Mouse (Mus musculus): Measurements from ENCODE around the gene Psmb10. TPM values are rescaled to one million over a fixed set of nuclear protein-coding genes. Genes with fewer than 3 reads are reported as not detected.
A peak's percentile ranks its signal among the peaks of the same experiment; 100 is the strongest.

Psmb10 gene
- total and polyA plus RNA-seq, 3 experiments, result 136 to 228 (median 227) TPM

- TF ChIP-seq ZMIZ1 (IDR thresholded peaks at IDR 0.05; ENCODE audit: low read depth, low read length), result peak; percentile 40; the same call in 1 of the 2 replicates
- TF ChIP-seq JUND (conservative IDR thresholded peaks at IDR 0.05; ENCODE audit: low read depth, low read length), result no peak
- 0 out of 2 replicates have a peak, but pooled peaks have one; percentile 39 for TF ChIP-seq TBP (conservative IDR thresholded peaks at IDR 0.05; ENCODE audit: low read depth, low read length)
- TF ChIP-seq ETS1 (conservative IDR thresholded peaks at IDR 0.05; ENCODE audit: low read depth, low read length), result peak; percentile 58; the same call in 1 of the 2 replicates
- TF ChIP-seq HCFC1 (IDR thresholded peaks at IDR 0.05; ENCODE audit: low read depth, low read length), result no peak; the same call in 1 of the 2 replicates
- no peak for TF ChIP-seq ZC3H11A (IDR thresholded peaks at IDR 0.05; ENCODE audit: low read depth, low read length)
- no peak for TF ChIP-seq PAX5 (IDR thresholded peaks at IDR 0.05; ENCODE audit: low read length)
- peak; percentile 64 for TF ChIP-seq EP300 (IDR thresholded peaks at IDR 0.05; ENCODE audit: low read length)
- TF ChIP-seq GABPA (IDR thresholded peaks at IDR 0.05; ENCODE audit: insufficient replicate concordance, low read depth, low read length), result no peak
- peak; percentile 55; the same call in 1 of the 2 replicates for TF ChIP-seq ELF1 (IDR thresholded peaks at IDR 0.05; ENCODE audit: low read depth, low read length)
- TF ChIP-seq IRF4 (IDR thresholded peaks at IDR 0.05; ENCODE audit: low read depth, low read length), result peak; percentile 85
- TF ChIP-seq NRF1 (IDR thresholded peaks at IDR 0.05; ENCODE audit: low read depth, low read length), result no peak
- TF ChIP-seq TCF12 (IDR thresholded peaks at IDR 0.05; ENCODE audit: low read depth, low read length), result peak; percentile 62
- TF ChIP-seq RAD21 (IDR thresholded peaks at IDR 0.05; ENCODE audit: low read depth, low read length), result no peak
- TF ChIP-seq MXI1 (IDR thresholded peaks at IDR 0.05; ENCODE audit: low read depth, low read length), result no peak; the same call in 1 of the 2 replicates
- TF ChIP-seq POLR2A (IDR thresholded peaks at IDR 0.05; ENCODE audit: low read depth, low read length), result peak; percentile 59; the same call in 1 of the 2 replicates
- TF ChIP-seq USF2 (conservative IDR thresholded peaks at IDR 0.05; ENCODE audit: low read depth, low read length), result no peak
- peak; percentile 52; the same call in 1 of the 2 replicates for TF ChIP-seq CHD2 (IDR thresholded peaks at IDR 0.05; ENCODE audit: low read length)
- peak; percentile 47; the same call in 1 of the 2 replicates for TF ChIP-seq POLR2AphosphoS2 (IDR thresholded peaks at IDR 0.05; ENCODE audit: low read depth, low read length)
These were observed 543 bp downstream of the Psmb10 start (continued) for GRCm38 (mm10) chr8:105937496-105938305.

- peaks cover 3 to 29% of the 10 kb centered on the region in 2 experiments; a peak in 3 of 4 replicates for H3K4me1 ChIP-seq (ENCODE audit: control insufficient read depth in 1 of 2, insufficient read depth in 2 of 2)
- H3K79me2 ChIP-seq (replicated peaks; ENCODE audit: control insufficient read depth, extremely low read depth, insufficient read depth, poor library complexity, severe bottlenecking), result no peaks in the 10 kb centered on the region
- peak; percentile 97 for DNase-seq (ENCODE audit: extremely low read depth)
- in situ Hi-C loops (cut with MboI; ENCODE audit: low pct_ligation_motif_present, low pct_unique_long_range_greater_than_20kb, low sequenced_read_pairs), result loop anchor here (5.0 kb wide), 1 partner anchor 45 kb away; the partner anchor contains the start of gene Nrn1l
- H3K27ac ChIP-seq (ENCODE audit: insufficient read depth, low read depth), result peak overlapping the region; percentile 67
- H3K4me2 ChIP-seq (ENCODE audit: insufficient read depth, low read depth, poor library complexity, severe bottlenecking), result peak overlapping the region; percentile 70
- H3K9me3 ChIP-seq (replicated peaks; ENCODE audit: low read length), result no peaks in the 10 kb centered on the region
- dilution Hi-C loops (cut with MboI; ENCODE audit: extremely low pct_ligation_motif_present, extremely low pct_unique_long_range_greater_than_20kb, low sequenced_read_pairs), result no loop called here
- H3K27me3 ChIP-seq (replicated peaks), result no peaks in the 10 kb centered on the region
- H3K9ac ChIP-seq (ENCODE audit: insufficient read depth, low read depth), result peak overlapping the region; percentile 66
- peaks cover 14 to 56% of the 10 kb centered on the region in 2 experiments for H3K36me3 ChIP-seq (replicated peaks in 1 of 2; ENCODE audit: control insufficient read depth in 1 of 2, insufficient read depth in 1 of 2, low read length in 1 of 2)
- H3K4me3 ChIP-seq (replicated peaks in 1 of 3; ENCODE audit: low read depth in 2 of 3, low read length in 2 of 3, poor library complexity in 1 of 3), result peak overlapping the region; percentile 85 to 96 (median 92)
- TF ChIP-seq ZMIZ1 (IDR thresholded peaks at IDR 0.05; ENCODE audit: low read depth, low read length) (no peak), ZKSCAN1 (IDR thresholded peaks at IDR 0.05; ENCODE audit: borderline replicate concordance, low read depth, low read length) (no peak), RCOR1 (conservative IDR thresholded peaks at IDR 0.05; ENCODE audit: low read depth, low read length) (no peak), HCFC1 (IDR thresholded peaks at IDR 0.05; ENCODE audit: low read depth, low read length) (peak; percentile 77), TBP (conservative IDR thresholded peaks at IDR 0.05; ENCODE audit: low read depth, low read length) (peak; percentile 76), MAX (IDR thresholded peaks at IDR 0.05; ENCODE audit: low read length) (peak; percentile 96), JUN (IDR thresholded peaks at IDR 0.05; ENCODE audit: insufficient read depth, low read depth, low read length) (no peak), ETS1 (conservative IDR thresholded peaks at IDR 0.05; ENCODE audit: low read depth, low read length) (0 out of 2 replicates have a peak, but pooled peaks have one; percentile 11), GABPA (IDR thresholded peaks at IDR 0.05; ENCODE audit: insufficient replicate concordance, low read depth, low read length) (no peak), MAFK (IDR thresholded peaks at IDR 0.05; ENCODE audit: insufficient replicate concordance, low read length) (no peak), NRF1 (IDR thresholded peaks at IDR 0.05; ENCODE audit: low read depth, low read length) (peak; percentile 15), SIN3A (IDR thresholded peaks at IDR 0.05; ENCODE audit: low read length) (peak; percentile 37; the same call in 1 of the 2 replicates), ELF1 (IDR thresholded peaks at IDR 0.05; ENCODE audit: low read depth, low read length) (peak; percentile 95), UBTF (IDR thresholded peaks at IDR 0.05; ENCODE audit: low read depth, low read length) (no peak), EP300 (IDR thresholded peaks at IDR 0.05; ENCODE audit: low read length) (no peak), USF2 (conservative IDR thresholded peaks at IDR 0.05; ENCODE audit: low read depth, low read length) (peak; percentile 69), SMC3 (IDR thresholded peaks at IDR 0.05; ENCODE audit: low read depth, low read length) (no peak), USF1 (IDR thresholded peaks at IDR 0.05; ENCODE audit: low read depth, low read length) (peak; percentile 77), MXI1 (IDR thresholded peaks at IDR 0.05; ENCODE audit: low read depth, low read length) (peak; percentile 98), MYC (IDR thresholded peaks at IDR 0.05; ENCODE audit: low read depth, low read length) (peak; percentile 98), CHD1 (IDR thresholded peaks at IDR 0.05; ENCODE audit: low read depth, low read length) (no peak), KAT2A (IDR thresholded peaks at IDR 0.05; ENCODE audit: insufficient replicate concordance, low read length) (peak; percentile 25; the same call in 1 of the 2 replicates), POLR2AphosphoS2 (IDR thresholded peaks at IDR 0.05; ENCODE audit: low read depth, low read length) (no peak), POLR2A (IDR thresholded peaks at IDR 0.05; ENCODE audit: low read depth, low read length) (peak; percentile 66)
These were observed 1.3 kb downstream of the Psmb10 start for GRCm38 (mm10) chr8:105936866-105937475.
